Mouse (Mus musculus): ENCODE data around the gene Gabarap. TPM values are rescaled to one million over a fixed set of nuclear protein-coding genes. Genes with fewer than 3 reads are reported as not detected.

Gene Gabarap
- total and polyA plus RNA-seq, 2 experiments from 2014 or later = 197 to 501 TPM

GRCm38 (mm10) chr11:69994401-69995090, 3.6 kb downstream of the Gabarap start:
- Histone ChIP-seq H3K4me3 (ENCODE audit: low read depth, low read length) (no peak overlapping the region), H3K4me2 (ENCODE audit: low read depth, low read length, poor library complexity, severe bottlenecking) (no peak overlapping the region)

DNA sequence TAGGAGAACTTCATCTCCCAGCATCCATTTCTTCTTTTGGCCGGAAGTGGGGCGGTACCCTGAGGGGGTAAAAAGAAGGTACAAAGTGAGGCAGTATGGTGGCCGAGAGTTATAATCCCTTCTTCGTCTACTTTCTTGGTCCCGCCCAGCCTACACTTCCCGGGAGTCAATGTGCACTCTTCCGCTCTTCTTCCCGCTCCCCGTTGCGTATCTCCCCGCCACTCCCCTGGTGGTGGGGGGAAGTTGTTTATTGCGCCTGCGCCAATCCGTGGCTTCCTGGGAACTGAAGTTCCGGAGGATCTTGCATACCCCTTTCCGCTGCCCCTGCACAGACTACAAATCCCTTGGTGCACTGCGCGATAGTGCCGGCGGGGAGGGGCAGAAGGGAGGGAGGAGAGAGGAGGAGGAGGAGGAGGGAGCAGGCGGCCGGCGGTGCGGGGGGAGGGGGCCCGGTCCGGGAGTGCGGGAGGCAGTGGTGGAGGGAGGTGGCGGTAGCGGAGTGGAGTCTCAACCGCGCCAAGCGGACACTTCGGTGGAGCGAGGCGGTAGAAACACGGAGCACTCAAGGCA, 4.5 kb downstream of the Gabarap start, which contains the start of gene Phf23:
TSS of gene Phf23 (plus strand) at position 387 of the 570 bp plus-strand sequence.
- Histone ChIP-seq H3K27ac (ENCODE audit: low read depth, low read length) (peak within 1 kb of the TSS; percentile 82), H3K27me3 (ENCODE audit: insufficient read depth, low read length) (no peaks in the 10 kb centered on the region), H3K36me3 (ENCODE audit: insufficient read depth, low read length) (peaks cover 12% of the 10 kb centered on the region; the same call in 1 of the 2 replicates), H3K9me3 (ENCODE audit: low read length) (no peaks in the 10 kb centered on the region), H3K4me1 (ENCODE audit: insufficient read depth, low read length) (peaks cover 3% of the 10 kb centered on the region; the same call in 1 of the 2 replicates), H3K4me3 (ENCODE audit: low read depth, low read length) (peak within 1 kb of the TSS; percentile 85), H3K4me2 (ENCODE audit: low read depth, low read length, poor library complexity, severe bottlenecking) (peak within 1 kb of the TSS; percentile 95), H3K9ac (replicated peaks; ENCODE audit: low read length, poor library complexity, severe bottlenecking) (peak within 1 kb of the TSS; percentile 86)
- ATAC-seq (ENCODE audit: low FRiP score) (peak; percentile 82), DNase-seq (ENCODE audit: low spot score) (peak; percentile 99)
- TF ChIP-seq CTCF (IDR thresholded peaks at IDR 0.05) = peak; percentile 64
- WGBS = under 1% methylated on average over 36 of the region's 36 CpGs

More at GRCm38 (mm10) chr11:69994401-69995090, 3.6 kb downstream of the Gabarap start:
- Histone ChIP-seq H3K9me3 (ENCODE audit: low read length) (no peaks in the 10 kb centered on the region), H3K4me1 (ENCODE audit: insufficient read depth, low read length) (no peaks in the 10 kb centered on the region; the same call in 1 of the 2 replicates), H3K9ac (replicated peaks; ENCODE audit: low read length, poor library complexity, severe bottlenecking) (no peak overlapping the region), H3K36me3 (ENCODE audit: insufficient read depth, low read length) (peaks cover 17% of the 10 kb centered on the region; the same call in 1 of the 2 replicates), H3K27ac (ENCODE audit: low read depth, low read length) (no peak overlapping the region), H3K27me3 (ENCODE audit: insufficient read depth, low read length) (no peaks in the 10 kb centered on the region)
- 85% methylated on average over 11 of the region's 11 CpGs for WGBS
- no peak for ATAC-seq (ENCODE audit: low FRiP score)
- DNase-seq (ENCODE audit: low spot score) = no peak
- peak; percentile 48 for TF ChIP-seq CTCF (IDR thresholded peaks at IDR 0.05)

DNA sequence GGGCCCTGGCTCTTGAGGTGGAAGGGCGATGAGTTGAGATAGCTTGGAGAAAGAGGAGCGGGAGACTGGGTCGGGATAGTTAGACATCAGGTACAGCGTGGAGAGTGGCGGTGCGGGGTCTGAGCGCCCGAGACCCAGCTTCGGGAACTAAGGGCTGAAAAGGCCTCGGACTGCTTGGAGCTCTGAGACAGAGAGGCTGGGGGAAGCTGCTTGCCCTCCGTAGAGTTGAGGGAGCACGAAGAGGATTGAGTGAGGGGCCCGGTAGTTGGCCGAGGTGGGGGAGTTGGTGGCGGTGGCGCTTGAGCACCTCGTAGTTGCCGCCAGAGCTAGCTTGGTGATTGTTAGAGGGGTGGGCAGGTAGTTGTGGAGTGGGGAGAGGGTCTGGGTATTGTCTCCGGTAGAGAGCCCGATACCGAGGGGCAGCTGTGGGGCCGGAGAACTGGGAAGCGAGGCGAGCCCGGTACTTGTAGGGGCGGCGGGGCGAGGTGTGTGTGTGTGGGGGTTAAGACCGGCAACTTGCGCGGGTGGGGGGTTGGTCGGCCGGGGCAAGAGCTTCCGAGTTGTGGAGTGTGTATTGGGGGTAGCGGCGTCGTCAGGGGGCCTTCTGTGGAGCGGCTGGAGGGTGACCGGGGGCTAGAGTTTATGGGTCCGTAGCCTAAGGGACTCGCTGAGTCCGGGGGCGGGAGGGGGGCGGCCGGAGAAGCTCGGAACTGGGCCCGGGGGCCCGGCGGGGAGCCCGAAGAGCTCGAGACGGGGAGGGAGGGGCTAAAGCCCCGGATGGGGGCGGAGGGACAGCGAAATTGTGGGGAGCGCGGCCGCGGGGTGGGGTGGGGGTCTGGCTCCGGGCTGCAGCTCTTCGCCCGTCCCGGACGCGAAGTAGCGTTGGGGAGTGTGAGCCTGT, 5.5 kb downstream of the Gabarap start:
- H3K4me3 ChIP-seq (ENCODE audit: low read depth, low read length) = peak overlapping the region; percentile 85
- H3K36me3 ChIP-seq (ENCODE audit: insufficient read depth, low read length) = peaks cover 12% of the 10 kb centered on the region; the same call in 1 of the 2 replicates
- peak; percentile 59 for DNase-seq (ENCODE audit: low spot score)
- no peak for TF ChIP-seq CTCF (IDR thresholded peaks at IDR 0.05)
- H3K27ac ChIP-seq (ENCODE audit: low read depth, low read length) = peak overlapping the region; percentile 82
- no peaks in the 10 kb centered on the region for H3K9me3 ChIP-seq (ENCODE audit: low read length)
- H3K4me1 ChIP-seq (ENCODE audit: insufficient read depth, low read length) = peaks cover 3% of the 10 kb centered on the region; the same call in 1 of the 2 replicates
- no peak for ATAC-seq (ENCODE audit: low FRiP score)
- WGBS = under 1% methylated on average over 52 of the region's 66 CpGs
- peak overlapping the region; percentile 86 for H3K9ac ChIP-seq (replicated peaks; ENCODE audit: low read length, poor library complexity, severe bottlenecking)
- H3K4me2 ChIP-seq (ENCODE audit: low read depth, low read length, poor library complexity, severe bottlenecking) = peak overlapping the region; percentile 95
- no peaks in the 10 kb centered on the region for H3K27me3 ChIP-seq (ENCODE audit: insufficient read depth, low read length)

DNA sequence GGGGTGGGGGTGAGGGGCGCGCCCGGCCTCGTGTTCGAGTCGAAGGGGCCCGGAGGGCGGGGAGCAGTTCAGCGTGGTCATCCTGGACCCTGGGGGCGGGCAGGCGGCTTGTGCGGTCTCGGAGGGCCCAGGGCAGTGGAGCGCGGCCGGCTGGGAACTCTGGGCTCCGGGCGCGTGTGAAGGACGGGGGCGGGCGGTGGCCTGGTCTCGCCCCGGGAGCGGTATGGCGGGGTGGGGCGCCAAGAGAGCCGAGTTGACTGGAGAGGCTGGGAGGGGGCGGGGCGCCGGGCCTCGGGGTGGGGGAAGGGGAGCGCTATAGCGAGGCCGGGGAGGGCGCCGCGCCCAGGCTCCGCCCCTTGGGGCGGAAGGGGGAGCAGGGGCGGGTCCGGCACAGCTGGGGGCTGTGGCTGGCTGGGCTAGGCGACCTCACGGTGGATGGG, 6.1 kb downstream of the Gabarap start:
- peaks cover 9% of the 10 kb centered on the region for H3K4me1 ChIP-seq (ENCODE audit: insufficient read depth, low read length)
- 0% methylated on average over 19 of the region's 44 CpGs for WGBS
- no peak for TF ChIP-seq CTCF (IDR thresholded peaks at IDR 0.05)

GRCm38 (mm10) chr11:69998567-69999491, 7.9 kb downstream of the Gabarap start:
- H3K4me3 ChIP-seq (ENCODE audit: low read depth, low read length) = no peak overlapping the region
- no peak for DNase-seq (ENCODE audit: low spot score)
- H3K27ac ChIP-seq (ENCODE audit: low read depth, low read length) = no peak overlapping the region
- H3K4me1 ChIP-seq (ENCODE audit: insufficient read depth, low read length) = peaks cover 17% of the 10 kb centered on the region
- peak; percentile 52 for TF ChIP-seq CTCF (IDR thresholded peaks at IDR 0.05)
- no peaks in the 10 kb centered on the region for H3K9me3 ChIP-seq (ENCODE audit: low read length)
- H3K9ac ChIP-seq (replicated peaks; ENCODE audit: low read length, poor library complexity, severe bottlenecking) = no peak overlapping the region
- no peaks in the 10 kb centered on the region for H3K27me3 ChIP-seq (ENCODE audit: insufficient read depth, low read length)
- no peak overlapping the region for H3K4me2 ChIP-seq (ENCODE audit: low read depth, low read length, poor library complexity, severe bottlenecking)
- H3K36me3 ChIP-seq (ENCODE audit: insufficient read depth, low read length) = peaks cover 12% of the 10 kb centered on the region; the same call in 1 of the 2 replicates
- no peak for ATAC-seq (ENCODE audit: low FRiP score)
- 93% methylated on average over 27 of the region's 27 CpGs for WGBS

More for the DNA sequence above, 6.1 kb downstream of the Gabarap start:
- ATAC-seq (ENCODE audit: low FRiP score) (0 out of 2 replicates have a peak, but pooled peaks have one; percentile 2), DNase-seq (ENCODE audit: low spot score) (peak; percentile 74)
- peak overlapping the region; percentile 85 for H3K4me3 ChIP-seq (ENCODE audit: low read depth, low read length)
- peak overlapping the region; percentile 86 for H3K9ac ChIP-seq (replicated peaks; ENCODE audit: low read length, poor library complexity, severe bottlenecking)
- peaks cover 12% of the 10 kb centered on the region; the same call in 1 of the 2 replicates for H3K36me3 ChIP-seq (ENCODE audit: insufficient read depth, low read length)
- no peaks in the 10 kb centered on the region for H3K9me3 ChIP-seq (ENCODE audit: low read length)
- H3K4me2 ChIP-seq (ENCODE audit: low read depth, low read length, poor library complexity, severe bottlenecking) = peak overlapping the region; percentile 95
- H3K27me3 ChIP-seq (ENCODE audit: insufficient read depth, low read length) = no peaks in the 10 kb centered on the region
- H3K27ac ChIP-seq (ENCODE audit: low read depth, low read length) = peak overlapping the region; percentile 82
